Mouse (Mus musculus) hindbrain, embryonic 15.5 days (tissue): ENCODE data around the gene Arl14ep. TPM values are rescaled to one million over a fixed set of nuclear protein-coding genes. Genes with fewer than 3 reads are reported as not detected.

Experiments
- ATAC-seq: fragments of 200-750 bp; cut with Nextera tagmentation; 2 replicates; pipeline ENCODE4 v1.8.0; 2017; ENCODE audit warnings: low read depth, moderate number of reproducible peaks, moderate TSS enrichment; ENCODE audit not compliant: low FRiP score
- H3K27ac ChIP-seq: fragments of 300-500 bp; sonication (generic); replicated peaks from 2 replicates; pipeline ENCODE4 v1.5.1; 2015; ENCODE audit warnings: mild to moderate bottlenecking, inconsistent platforms
- H3K27me3 ChIP-seq: fragments of 300-500 bp; sonication (generic); 2 replicates; pipeline ENCODE4 v1.6.1; 2015; ENCODE audit warnings: control low read depth, inconsistent platforms
- H3K36me3 ChIP-seq: fragments of 300-500 bp; sonication (generic); 2 replicates; pipeline ENCODE4 v1.6.1; 2015; ENCODE audit warnings: control low read depth, inconsistent platforms
- H3K4me1 ChIP-seq: fragments of 300-500 bp; sonication (generic); replicated peaks from 2 replicates; pipeline ENCODE4 v1.6.1; 2015; ENCODE audit warnings: control low read depth, inconsistent platforms
- H3K4me2 ChIP-seq: fragments of 300-500 bp; sonication (generic); 2 replicates; pipeline ENCODE4 v1.6.1; 2015; ENCODE audit warnings: moderate library complexity, mild to moderate bottlenecking, inconsistent platforms
- H3K4me3 ChIP-seq: fragments of 300-500 bp; sonication (generic); 2 replicates; pipeline ENCODE4 v1.5.1; 2015; ENCODE audit warnings: mild to moderate bottlenecking, inconsistent platforms
- H3K9ac ChIP-seq: fragments of 300-500 bp; sonication (generic); 2 replicates; pipeline ENCODE4 v1.6.1; 2015; ENCODE audit warnings: inconsistent platforms
- H3K9me3 ChIP-seq: fragments of 300-500 bp; sonication (generic); 2 replicates; pipeline ENCODE4 v1.6.1; 2016; ENCODE audit warnings: control low read depth, inconsistent platforms
- WGBS: fragments of 180-500 bp; shearing (Covaris S2); methylation state at CpG from one replicate; pipeline ENCODE4 v1.1.7; 2015; 5-methylcytosine and 5-hydroxymethylcytosine counted together
- polyA plus RNA-seq: library from polyadenylated mRNA; unstranded; fragments of >200 nt; fragmentation: Nextera tagmentation; extraction: Ambion mirVana; gene quantifications from 2 replicates; pipeline ENCODE4 v1.2.1, GENCODE M21; 2015

The Arl14ep gene
- polyA plus RNA-seq, 1 experiment from 2014 or later, result 36.6 TPM

GRCm38 (mm10) chr2:106954975-106955374 lies 19.2 kb downstream of the Arl14ep start:
- no peak for ATAC-seq
- Histone ChIP-seq H3K36me3 (no peaks in the 10 kb centered on the region), H3K4me3 (no peak overlapping the region), H3K27me3 (peaks cover 5% of the 10 kb centered on the region), H3K27ac (no peak overlapping the region), H3K9me3 (no peaks in the 10 kb centered on the region), H3K9ac (no peak overlapping the region), H3K4me1 (0 out of 2 replicates have a peak, but pooled peaks cover 6% of the 10 kb centered on the region), H3K4me2 (no peak overlapping the region)
- WGBS, result 57% methylated on average over 6 of the region's 6 CpGs

GRCm38 (mm10) chr2:106942451-106942850 lies 31.8 kb downstream of the Arl14ep start:
- 71% methylated on average over 1 of the region's 1 CpGs for WGBS
- ATAC-seq, result no peak; the same call in 1 of the 2 replicates
- Histone ChIP-seq H3K4me3 (no peak overlapping the region), H3K4me2 (no peak overlapping the region), H3K4me1 (peaks cover 8% of the 10 kb centered on the region; the same call in 1 of the 2 replicates), H3K9ac (no peak overlapping the region), H3K36me3 (no peaks in the 10 kb centered on the region), H3K9me3 (no peaks in the 10 kb centered on the region), H3K27me3 (no peaks in the 10 kb centered on the region), H3K27ac (no peak overlapping the region)

GRCm38 (mm10) chr2:106935681-106936080 lies 38.5 kb downstream of the Arl14ep start:
- Histone ChIP-seq H3K9me3 (no peaks in the 10 kb centered on the region), H3K36me3 (no peaks in the 10 kb centered on the region), H3K4me2 (no peak overlapping the region), H3K4me3 (no peak overlapping the region), H3K27me3 (no peaks in the 10 kb centered on the region), H3K4me1 (no peaks in the 10 kb centered on the region; the same call in 1 of the 2 replicates), H3K9ac (no peak overlapping the region), H3K27ac (no peak overlapping the region)
- no peak for ATAC-seq
- WGBS, result 98% methylated on average over 2 of the region's 2 CpGs

- H3K27ac ChIP-seq, result no peak overlapping the region
Measured at GRCm38 (mm10) chr2:106929906-106930305, 44.3 kb downstream of the Arl14ep start.

More at GRCm38 (mm10) chr2:106929906-106930305, 44.3 kb downstream of the Arl14ep start:
- Histone ChIP-seq H3K36me3 (no peaks in the 10 kb centered on the region), H3K9me3 (no peaks in the 10 kb centered on the region), H3K4me2 (no peak overlapping the region), H3K9ac (no peak overlapping the region), H3K4me1 (no peaks in the 10 kb centered on the region; the same call in 1 of the 2 replicates), H3K4me3 (no peak overlapping the region), H3K27me3 (no peaks in the 10 kb centered on the region)
- 55% methylated on average over 3 of the region's 3 CpGs for WGBS
- ATAC-seq, result no peak

Other genes starting within 250 kb of the Arl14ep start
- gene Fshb, start 85.2 kb upstream of the Arl14ep start, polyA plus RNA-seq, result not detected in 2 replicates